Mouse (Mus musculus): ENCODE data around the gene Crcp.

- no peak for TF ChIP-seq CTCF (IDR thresholded peaks at IDR 0.05; ENCODE audit: low read depth)
- TF ChIP-seq EP300 (IDR thresholded peaks at IDR 0.05; ENCODE audit: low read depth): no peak
Observed at GRCm38 (mm10) chr5:130056303-130056702, 27.2 kb downstream of the Crcp start.

All from liver, postnatal 0 days (tissue).